Mouse (Mus musculus) heart, embryonic 15.5 days (tissue): ENCODE measurements at regions not wholly inside any gene's neighbourhood (a gene's known extent, or its start where the extent isn't known, plus 50 kb on each side); places are given as distances from the start of the nearest gene placed in this dataset.

Experiments
- ATAC-seq: fragments of 200-750 bp; cut with Nextera tagmentation; replicated peaks from 2 replicates; pipeline ENCODE4 v1.8.0; 2017; ENCODE audit warnings: low read depth, moderate TSS enrichment; ENCODE audit not compliant: insufficient number of reproducible peaks, insufficient read depth, low FRiP score
- H3K27ac ChIP-seq: fragments of 300-500 bp; sonication (generic); 2 replicates; pipeline ENCODE4 v1.5.1; 2015; ENCODE audit warnings: mild to moderate bottlenecking, inconsistent platforms
- H3K27me3 ChIP-seq: fragments of 300-500 bp; sonication (generic); 2 replicates; pipeline ENCODE4 v1.6.1; 2015; ENCODE audit warnings: inconsistent platforms
- H3K36me3 ChIP-seq: fragments of 300-500 bp; sonication (generic); 2 replicates; pipeline ENCODE4 v1.6.1; 2015; ENCODE audit warnings: mild to moderate bottlenecking, inconsistent platforms
- H3K4me1 ChIP-seq: fragments of 300-500 bp; sonication (generic); replicated peaks from 2 replicates; pipeline ENCODE4 v1.6.1; 2015; ENCODE audit warnings: inconsistent platforms
- H3K4me2 ChIP-seq: fragments of 300-500 bp; sonication (generic); 2 replicates; pipeline ENCODE4 v1.6.1; 2015; ENCODE audit warnings: inconsistent platforms, mild to moderate bottlenecking, moderate library complexity
- H3K4me3 ChIP-seq: fragments of 300-500 bp; sonication (generic); 2 replicates; pipeline ENCODE4 v1.5.1; 2015; ENCODE audit warnings: mild to moderate bottlenecking, inconsistent platforms
- H3K9ac ChIP-seq: fragments of 300-500 bp; sonication (generic); 2 replicates; pipeline ENCODE4 v1.6.1; 2015; ENCODE audit warnings: mild to moderate bottlenecking, inconsistent platforms
- H3K9me3 ChIP-seq: fragments of 300-500 bp; sonication (generic); replicated peaks from 2 replicates; pipeline ENCODE4 v1.6.1; 2016; ENCODE audit warnings: inconsistent platforms
- WGBS: fragments of 180-500 bp; shearing (Covaris S2); methylation state at CpG from one replicate; pipeline ENCODE4 v1.1.7; 2015; ENCODE audit warnings: mixed read lengths; 5-methylcytosine and 5-hydroxymethylcytosine counted together

- ATAC-seq, result no peak
- H3K27me3 ChIP-seq, result no peaks in the 10 kb centered on the region
- H3K4me1 ChIP-seq, result no peaks in the 10 kb centered on the region
- H3K4me3 ChIP-seq, result no peak overlapping the region
- no peak overlapping the region for H3K27ac ChIP-seq
- H3K9me3 ChIP-seq, result no peaks in the 10 kb centered on the region
- H3K4me2 ChIP-seq, result no peak overlapping the region
- WGBS, result 90% methylated on average over 3 of the region's 3 CpGs
- H3K36me3 ChIP-seq, result no peaks in the 10 kb centered on the region
- H3K9ac ChIP-seq, result no peak overlapping the region
Observed at GRCm38 (mm10) chr10:122515698-122516097, 67.4 kb downstream of the Avpr1a start.

- Histone ChIP-seq H3K4me1 (no peaks in the 10 kb centered on the region), H3K36me3 (no peaks in the 10 kb centered on the region), H3K9me3 (no peaks in the 10 kb centered on the region), H3K9ac (no peak overlapping the region), H3K4me2 (no peak overlapping the region), H3K4me3 (no peak overlapping the region), H3K27ac (no peak overlapping the region), H3K27me3 (no peaks in the 10 kb centered on the region)
- no peak for ATAC-seq
- 88% methylated on average over 4 of the region's 4 CpGs for WGBS
Observed at GRCm38 (mm10) chr10:122519274-122519790, 71.0 kb downstream of the Avpr1a start.

- no peak overlapping the region for H3K4me2 ChIP-seq
- no peaks in the 10 kb centered on the region for H3K36me3 ChIP-seq
- no peaks in the 10 kb centered on the region for H3K4me1 ChIP-seq
- H3K27me3 ChIP-seq, result no peaks in the 10 kb centered on the region
- 86% methylated on average over 7 of the region's 7 CpGs for WGBS
- no peak overlapping the region for H3K27ac ChIP-seq
- ATAC-seq, result no peak
- no peaks in the 10 kb centered on the region for H3K9me3 ChIP-seq
- no peak overlapping the region for H3K9ac ChIP-seq
- H3K4me3 ChIP-seq, result no peak overlapping the region
Observed at GRCm38 (mm10) chr10:122519981-122520380, 71.7 kb downstream of the Avpr1a start.

- no peaks in the 10 kb centered on the region for H3K36me3 ChIP-seq
- no peaks in the 10 kb centered on the region for H3K4me1 ChIP-seq
- no peak overlapping the region for H3K27ac ChIP-seq
- H3K4me2 ChIP-seq, result no peak overlapping the region
- no peak overlapping the region for H3K9ac ChIP-seq
- WGBS, result 62% methylated on average over 3 of the region's 3 CpGs
- no peak overlapping the region for H3K4me3 ChIP-seq
- H3K9me3 ChIP-seq, result no peaks in the 10 kb centered on the region
- H3K27me3 ChIP-seq, result no peaks in the 10 kb centered on the region
- no peak for ATAC-seq
Observed at GRCm38 (mm10) chr10:122522631-122523030, 74.3 kb downstream of the Avpr1a start.

GRCm38 (mm10) chr10:122525360-122525759 is 77.1 kb downstream of the Avpr1a start:
- Histone ChIP-seq H3K4me3 (no peak overlapping the region), H3K36me3 (no peaks in the 10 kb centered on the region), H3K27me3 (no peaks in the 10 kb centered on the region), H3K4me1 (no peaks in the 10 kb centered on the region), H3K9me3 (no peaks in the 10 kb centered on the region), H3K9ac (no peak overlapping the region), H3K4me2 (no peak overlapping the region), H3K27ac (no peak overlapping the region)
- 47% methylated on average over 7 of the region's 7 CpGs for WGBS
- no peak for ATAC-seq

GRCm38 (mm10) chr10:122525807-122526206 is 77.5 kb downstream of the Avpr1a start:
- H3K9me3 ChIP-seq, result no peaks in the 10 kb centered on the region
- ATAC-seq, result no peak
- H3K4me3 ChIP-seq, result no peak overlapping the region
- H3K4me2 ChIP-seq, result no peak overlapping the region
- no peaks in the 10 kb centered on the region for H3K4me1 ChIP-seq
- WGBS, result 82% methylated on average over 6 of the region's 6 CpGs
- H3K27me3 ChIP-seq, result no peaks in the 10 kb centered on the region
- H3K9ac ChIP-seq, result no peak overlapping the region
- no peaks in the 10 kb centered on the region for H3K36me3 ChIP-seq
- H3K27ac ChIP-seq, result no peak overlapping the region

GRCm38 (mm10) chr10:122528222-122528621 is 79.9 kb downstream of the Avpr1a start:
- Histone ChIP-seq H3K27me3 (no peaks in the 10 kb centered on the region), H3K27ac (no peak overlapping the region), H3K9me3 (no peaks in the 10 kb centered on the region), H3K9ac (no peak overlapping the region), H3K4me3 (no peak overlapping the region), H3K36me3 (no peaks in the 10 kb centered on the region), H3K4me2 (no peak overlapping the region), H3K4me1 (no peaks in the 10 kb centered on the region)
- no peak for ATAC-seq
- WGBS, result 76% methylated on average over 10 of the region's 10 CpGs

- ATAC-seq, result no peak
- Histone ChIP-seq H3K27ac (no peak overlapping the region), H3K4me1 (no peaks in the 10 kb centered on the region), H3K4me3 (no peak overlapping the region), H3K36me3 (no peaks in the 10 kb centered on the region), H3K9ac (no peak overlapping the region), H3K4me2 (no peak overlapping the region), H3K9me3 (no peaks in the 10 kb centered on the region), H3K27me3 (no peaks in the 10 kb centered on the region)
- 38% methylated on average over 4 of the region's 4 CpGs for WGBS
Observed at GRCm38 (mm10) chr10:122528973-122529703, 80.8 kb downstream of the Avpr1a start.

GRCm38 (mm10) chr10:122534714-122535113 is 86.4 kb downstream of the Avpr1a start:
- 81% methylated on average over 5 of the region's 5 CpGs for WGBS
- no peak overlapping the region for H3K27ac ChIP-seq
- no peak overlapping the region for H3K4me3 ChIP-seq
- H3K9me3 ChIP-seq, result no peaks in the 10 kb centered on the region
- H3K4me1 ChIP-seq, result peaks cover 3% of the 10 kb centered on the region; the same call in 1 of the 2 replicates
- no peak for ATAC-seq
- no peak overlapping the region for H3K4me2 ChIP-seq
- H3K27me3 ChIP-seq, result no peaks in the 10 kb centered on the region
- no peak overlapping the region for H3K9ac ChIP-seq
- H3K36me3 ChIP-seq, result no peaks in the 10 kb centered on the region

GRCm38 (mm10) chr10:122535137-122535536 is 86.8 kb downstream of the Avpr1a start:
- Histone ChIP-seq H3K4me3 (no peak overlapping the region), H3K36me3 (no peaks in the 10 kb centered on the region), H3K4me1 (peaks cover 4% of the 10 kb centered on the region; the same call in 1 of the 2 replicates), H3K27ac (no peak overlapping the region), H3K4me2 (no peak overlapping the region), H3K9me3 (no peaks in the 10 kb centered on the region), H3K9ac (no peak overlapping the region), H3K27me3 (no peaks in the 10 kb centered on the region)
- no peak for ATAC-seq
- WGBS, result 74% methylated on average over 5 of the region's 5 CpGs

- H3K4me2 ChIP-seq, result no peak overlapping the region
- 42% methylated on average over 7 of the region's 7 CpGs for WGBS
- no peaks in the 10 kb centered on the region for H3K9me3 ChIP-seq
Observed at GRCm38 (mm10) chr10:122539655-122540054, 91.4 kb downstream of the Avpr1a start.

GRCm38 (mm10) chr10:122542573-122542972 is 94.3 kb downstream of the Avpr1a start:
- no peak for ATAC-seq

More at GRCm38 (mm10) chr10:122539655-122540054, 91.4 kb downstream of the Avpr1a start:
- Histone ChIP-seq H3K4me1 (peaks cover 4% of the 10 kb centered on the region; the same call in 1 of the 2 replicates), H3K27ac (no peak overlapping the region), H3K4me3 (no peak overlapping the region), H3K9ac (no peak overlapping the region), H3K36me3 (no peaks in the 10 kb centered on the region), H3K27me3 (no peaks in the 10 kb centered on the region)
- ATAC-seq, result no peak

More at GRCm38 (mm10) chr10:122542573-122542972, 94.3 kb downstream of the Avpr1a start:
- no peak overlapping the region for H3K9ac ChIP-seq
- no peaks in the 10 kb centered on the region for H3K27me3 ChIP-seq
- H3K36me3 ChIP-seq, result no peaks in the 10 kb centered on the region
- H3K4me2 ChIP-seq, result no peak overlapping the region
- 57% methylated on average over 9 of the region's 9 CpGs for WGBS
- no peak overlapping the region for H3K4me3 ChIP-seq
- H3K4me1 ChIP-seq, result peaks cover 4% of the 10 kb centered on the region; the same call in 1 of the 2 replicates
- no peaks in the 10 kb centered on the region for H3K9me3 ChIP-seq
- H3K27ac ChIP-seq, result no peak overlapping the region
